Comparison of ENCODE assay signal across 29 mouse cellular contexts in the genomic region with DNA sequence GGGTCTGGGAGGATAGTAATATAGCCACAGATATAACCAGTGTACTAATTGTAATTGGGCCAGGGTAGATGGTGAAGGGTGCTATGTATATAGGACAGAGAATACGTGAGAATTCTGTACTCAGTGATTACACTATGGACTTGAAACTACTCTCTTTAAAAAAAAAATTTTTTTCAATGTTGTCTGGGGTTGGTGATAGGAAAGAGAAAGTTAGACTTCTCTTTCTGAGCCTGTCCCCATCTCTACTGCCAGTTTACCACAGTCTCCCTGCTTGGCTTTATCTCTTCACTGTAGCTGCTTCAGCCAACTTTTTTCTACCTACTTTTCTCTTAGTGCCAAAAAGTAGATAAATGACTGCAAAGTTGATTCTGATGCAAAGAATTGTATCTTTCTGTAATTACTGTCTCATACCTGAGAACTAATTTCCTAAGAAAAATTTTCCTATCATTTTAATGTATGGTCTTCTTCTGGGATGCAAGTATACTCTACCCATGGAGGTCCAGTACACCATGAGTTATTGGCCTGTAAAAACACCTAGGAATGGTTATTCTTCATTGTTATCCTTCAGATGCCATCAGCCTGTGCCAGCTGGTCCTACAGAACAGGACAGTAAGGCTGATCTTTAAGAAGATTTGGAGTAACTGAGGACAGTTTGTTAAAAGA.
DNase-seq lines count a peak whose midpoint lies in the region; ATAC-seq and TF ChIP-seq lines count a peak whose summit lies in the region.
"Had no signal": no experiment of that assay in that cellular context is flagged by ENCODE, and none has a peak within 500 bp of the region (broad histone marks: within the 10 kb centered on the region; RNA-seq: fewer than 3 reads in every experiment).

No protein-coding gene starts in this region.

- 0 out of 2 replicates have a peak overlapping the region, but pooled peaks have one; percentile 13 for H3K4me2 ChIP-seq in liver, embryonic 15.5 days
- H3K4me2 ChIP-seq: embryonic facial prominence, embryonic 13.5 days; forebrain, embryonic 13.5 days; hindbrain, embryonic 12.5 days; intestine, embryonic 15.5 days; lung, embryonic 14.5 days; midbrain, embryonic 12.5 days; neural tube, embryonic 13.5 days had no signal

- WGBS in liver, embryonic 15.5 days (ENCODE audit: insufficient replicate concordance) = 28% methylated on average over 1 of the region's 1 CpGs

- H3K27me3 ChIP-seq in G1E (ENCODE audit: insufficient read depth, low read length) = no peaks in the 10 kb centered on the region
- H3K27me3 ChIP-seq in liver, embryonic 15.5 days = no peaks in the 10 kb centered on the region
- H3K27me3 ChIP-seq: embryonic facial prominence, embryonic 13.5 days; forebrain, embryonic 13.5 days; hindbrain, embryonic 12.5 days; intestine, embryonic 15.5 days; midbrain, embryonic 12.5 days; neural tube, embryonic 13.5 days had no signal

- no peak for DNase-seq in G1E (ENCODE audit: low spot score)
- DNase-seq in c-Kit-positive CD71-positive TER-119-negative erythroid progenitor cells, embryonic 14.5 days (ENCODE audit: low read depth) = peak; percentile 72
- no peak for DNase-seq in urinary bladder, postnatal 36 days (ENCODE audit: low spot score in 2 of 2)
- no peak for DNase-seq in right cerebral cortex, adult 2 months (ENCODE audit: low spot score in 2 of 2)
- DNase-seq in ovary, postnatal 36 days (ENCODE audit: low spot score) = no peak
- no peak for DNase-seq in right cerebral cortex, postnatal 25 days
- DNase-seq: adrenal gland, adult 8-10 months; cerebellum, adult 11-12 months; cerebellum, adult 9-11 months; heart, postnatal 14 days; kidney, adult 8-10 months; layer of hippocampus, postnatal 36 days; left cerebral cortex, postnatal 4 days; lung, embryonic 14.5 days; lung, postnatal 14 days; retina, postnatal 1 day; right cerebral cortex, postnatal 4 days; thymus, adult 2 months; thymus, postnatal 36 days had no signal

- no peak overlapping the region for H3K9ac ChIP-seq in liver, embryonic 15.5 days
- H3K9ac ChIP-seq: embryonic facial prominence, embryonic 13.5 days; forebrain, embryonic 13.5 days; hindbrain, embryonic 12.5 days; intestine, embryonic 15.5 days; lung, embryonic 14.5 days; midbrain, embryonic 12.5 days; neural tube, embryonic 13.5 days had no signal

- peaks cover 16% of the 10 kb centered on the region for H3K36me3 ChIP-seq in G1E (replicated peaks)
- no peaks in the 10 kb centered on the region for H3K36me3 ChIP-seq in liver, embryonic 15.5 days (replicated peaks)
- H3K36me3 ChIP-seq: embryonic facial prominence, embryonic 13.5 days; hindbrain, embryonic 12.5 days; intestine, embryonic 15.5 days; midbrain, embryonic 12.5 days; neural tube, embryonic 13.5 days had no signal

- TF ChIP-seq CTCF in G1E (IDR thresholded peaks at IDR 0.05; ENCODE audit: low read depth, low read length) = no peak

- H3K27ac ChIP-seq in liver, embryonic 15.5 days (replicated peaks) = peak overlapping the region; percentile 87
- H3K27ac ChIP-seq: embryonic facial prominence, embryonic 13.5 days; forebrain, embryonic 13.5 days; hindbrain, embryonic 12.5 days; hindbrain, postnatal 0 days; intestine, embryonic 15.5 days; kidney, postnatal 0 days; midbrain, embryonic 12.5 days; neural tube, embryonic 13.5 days had no signal

- H3K4me1 ChIP-seq in G1E (ENCODE audit: insufficient read depth, low read depth, low read length) = peaks cover 89% of the 10 kb centered on the region
- peaks cover 89% of the 10 kb centered on the region for H3K4me1 ChIP-seq in liver, embryonic 15.5 days (replicated peaks)
- H3K4me1 ChIP-seq: forebrain, embryonic 13.5 days; hindbrain, embryonic 12.5 days; midbrain, embryonic 12.5 days; neural tube, embryonic 13.5 days had no signal

- no peaks in the 10 kb centered on the region for H3K9me3 ChIP-seq in G1E (replicated peaks)
- H3K9me3 ChIP-seq in liver, embryonic 15.5 days (replicated peaks) = no peaks in the 10 kb centered on the region
- H3K9me3 ChIP-seq: embryonic facial prominence, embryonic 13.5 days; forebrain, embryonic 13.5 days; hindbrain, embryonic 12.5 days; intestine, embryonic 15.5 days; midbrain, embryonic 12.5 days; neural tube, embryonic 13.5 days had no signal

- peak; percentile 70 for ATAC-seq in G1E (ENCODE audit: extremely low read depth, insufficient number of reproducible peaks, low FRiP score, poor library complexity, severe bottlenecking)
- ATAC-seq in erythroid progenitor cell, adult 5-6 weeks (replicated peaks; ENCODE audit: low FRiP score, poor library complexity, severe bottlenecking) = peak; percentile 69
- peak; percentile 66 for ATAC-seq in liver, embryonic 15.5 days (ENCODE audit: insufficient read depth)
- ATAC-seq: forebrain, embryonic 13.5 days; hindbrain, postnatal 0 days; intestine, embryonic 15.5 days had no signal

- H3K4me3 ChIP-seq in G1E (ENCODE audit: low read depth, low read length) = no peak overlapping the region
- H3K4me3 ChIP-seq in liver, embryonic 15.5 days (replicated peaks) = no peak overlapping the region
- H3K4me3 ChIP-seq: embryonic facial prominence, embryonic 13.5 days; forebrain, embryonic 13.5 days; hindbrain, embryonic 12.5 days; intestine, embryonic 15.5 days; midbrain, embryonic 12.5 days; neural tube, embryonic 13.5 days had no signal
